Mouse (Mus musculus) layer of hippocampus, adult 18-20 months (tissue): Measurements from ENCODE around the gene Cyp26b1. TPM values are rescaled to one million over a fixed set of nuclear protein-coding genes. Genes with fewer than 3 reads are reported as not detected.

Experiments
- DNase-seq, 2 experiments: peaks; one replicate each; pipeline ENCODE4 v3.0.0; 2022; ENCODE audit warnings: low spot score in 2 of 2
- total RNA-seq, 2 experiments: library from RNA; stranded (reverse); gene quantifications; 2 replicates each; pipeline ENCODE4 v1.2.3; 2021

The Cyp26b1 gene
- total RNA-seq, 2 experiments from 2014 or later: 7.2 to 7.8 TPM

DNA sequence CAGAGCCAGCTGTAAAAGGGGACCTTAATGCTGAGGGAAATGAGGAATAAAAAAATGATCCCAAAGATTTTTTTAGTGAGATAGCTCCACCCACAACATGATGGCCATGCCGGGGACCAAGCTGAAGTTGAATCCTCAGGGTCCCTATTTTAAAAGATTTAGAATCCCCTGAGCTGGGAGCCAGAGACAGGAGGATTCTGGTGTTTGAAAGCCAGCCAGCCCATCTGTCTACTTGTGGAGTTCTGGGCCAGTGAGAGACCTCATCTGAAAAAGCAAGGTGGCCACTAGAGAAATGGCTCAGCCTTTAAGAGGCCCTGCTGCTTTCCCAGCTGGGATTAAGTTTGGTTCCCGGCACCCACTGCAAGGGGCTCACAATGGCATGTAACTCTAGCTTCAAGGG, 26.9 kb downstream of the Cyp26b1 start:
- no peak for DNase-seq

DNA sequence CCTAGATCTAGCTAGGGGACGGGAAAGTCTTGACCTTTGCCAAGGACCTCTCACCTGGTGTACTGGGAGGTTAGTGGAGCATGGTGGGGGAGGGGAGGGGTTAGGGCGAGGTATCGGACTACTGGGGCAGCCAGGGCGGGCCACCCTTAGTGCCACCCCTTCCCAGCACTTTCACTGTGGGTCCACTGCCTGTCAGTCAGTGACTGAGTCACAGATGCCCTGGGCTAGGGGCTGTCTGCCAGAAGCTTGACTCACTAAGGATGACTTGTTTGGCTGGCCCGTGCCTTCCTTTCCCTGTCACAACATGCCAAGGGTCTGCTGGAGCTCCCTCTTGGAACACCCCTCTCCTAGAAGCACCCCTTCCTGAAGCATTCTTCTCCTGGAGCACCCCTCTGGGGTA, 28.5 kb downstream of the Cyp26b1 start:
- no peak for DNase-seq

DNA sequence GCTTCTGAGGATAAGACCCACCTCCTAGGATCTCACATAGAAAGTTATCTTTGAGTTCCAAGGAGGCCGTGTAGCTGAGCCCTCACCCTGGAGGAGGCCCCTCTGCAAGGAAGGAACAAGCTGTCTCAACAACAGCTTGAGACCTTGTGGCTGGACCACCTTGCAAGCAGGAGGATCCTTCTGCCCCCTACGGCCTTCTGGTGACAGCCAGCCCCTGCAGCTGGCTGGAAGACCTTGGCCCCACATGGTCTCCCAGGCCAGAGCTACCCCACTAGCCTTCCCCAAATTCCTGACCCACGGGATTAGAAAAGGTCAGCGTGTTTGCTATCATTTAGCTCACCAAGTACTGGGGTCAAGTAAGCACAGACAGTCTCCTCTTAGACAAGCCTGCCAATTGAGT, 30.8 kb downstream of the Cyp26b1 start:
- DNase-seq: no peak

GRCm38 (mm10) chr6:84561171-84561570, 32.5 kb downstream of the Cyp26b1 start:
- no peak for DNase-seq

DNA sequence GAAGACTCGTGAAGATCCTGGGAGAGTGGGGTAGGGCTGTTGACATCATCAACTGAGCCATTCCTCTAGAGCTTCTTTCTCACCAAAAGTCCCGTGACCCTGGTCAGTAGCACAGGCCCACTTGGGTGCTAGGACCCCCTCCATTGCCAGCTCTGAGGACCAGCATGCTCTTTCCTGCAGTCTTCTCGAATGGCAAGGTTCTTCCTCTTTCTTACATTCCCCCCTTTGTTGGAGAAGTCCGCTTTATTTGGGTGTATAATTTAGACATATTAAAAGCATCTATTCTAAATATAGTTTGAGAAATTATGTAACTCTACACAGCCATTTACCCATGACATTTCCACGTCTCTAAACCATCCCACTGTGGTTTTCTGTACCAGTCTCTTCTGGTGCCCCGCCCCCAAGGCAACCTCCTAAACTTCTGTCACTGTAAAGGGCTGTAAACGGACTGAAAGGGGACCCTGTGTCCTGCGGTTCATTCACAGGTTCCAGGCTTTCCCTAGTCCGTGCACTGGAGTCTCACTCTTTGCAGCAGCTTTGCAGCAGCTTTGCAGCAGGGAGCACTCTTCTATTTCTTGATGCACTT, 43.8 kb downstream of the Cyp26b1 start:
- peak in 1 of 2 experiments; percentile 22 for DNase-seq

- no peak for DNase-seq
These were observed 48.3 kb downstream of the Cyp26b1 start for GRCm38 (mm10) chr6:84545428-84545827.

DNA sequence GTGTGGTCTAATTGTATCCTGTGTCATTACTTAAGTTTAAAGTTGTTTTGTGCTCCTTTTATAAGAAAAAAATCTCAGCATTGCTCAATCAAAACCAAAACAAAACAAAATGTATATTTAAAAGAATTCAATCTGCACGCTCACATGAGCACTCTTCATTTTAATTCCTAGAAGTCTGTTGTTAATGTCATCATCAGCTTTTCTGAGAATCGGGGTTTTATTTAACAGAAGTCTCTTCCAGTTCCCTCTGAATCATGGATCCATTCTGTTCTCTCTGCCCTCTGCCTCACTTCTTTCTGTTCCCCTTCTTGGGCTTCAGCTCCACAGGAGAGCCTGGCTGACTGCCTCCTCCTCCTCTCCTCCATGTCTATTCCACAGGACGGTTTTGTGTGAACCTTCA, 49.3 kb downstream of the Cyp26b1 start:
- DNase-seq: no peak

- no peak for DNase-seq
These were observed 50.2 kb downstream of the Cyp26b1 start for GRCm38 (mm10) chr6:84543516-84543915.

DNA sequence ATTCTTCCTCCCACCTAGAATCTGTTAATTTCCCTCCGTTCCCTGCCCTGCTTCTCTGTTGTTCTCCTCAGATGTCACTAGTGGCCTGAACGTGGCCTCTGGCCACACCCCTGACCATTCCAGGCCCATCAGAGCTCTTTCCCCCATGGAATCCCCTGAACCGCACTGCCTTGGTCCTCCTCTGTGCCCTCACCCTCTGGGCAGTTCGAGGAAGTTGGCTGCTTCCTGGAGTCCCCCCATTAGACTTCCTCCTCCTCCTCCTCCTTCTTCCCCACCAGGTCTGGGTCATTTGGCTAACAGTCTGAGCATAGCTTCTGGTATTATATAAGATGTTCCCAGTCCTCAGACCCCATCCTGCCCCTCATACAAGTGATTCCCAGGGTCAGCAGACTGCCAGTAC, 53.8 kb downstream of the Cyp26b1 start:
- no peak for DNase-seq

DNA sequence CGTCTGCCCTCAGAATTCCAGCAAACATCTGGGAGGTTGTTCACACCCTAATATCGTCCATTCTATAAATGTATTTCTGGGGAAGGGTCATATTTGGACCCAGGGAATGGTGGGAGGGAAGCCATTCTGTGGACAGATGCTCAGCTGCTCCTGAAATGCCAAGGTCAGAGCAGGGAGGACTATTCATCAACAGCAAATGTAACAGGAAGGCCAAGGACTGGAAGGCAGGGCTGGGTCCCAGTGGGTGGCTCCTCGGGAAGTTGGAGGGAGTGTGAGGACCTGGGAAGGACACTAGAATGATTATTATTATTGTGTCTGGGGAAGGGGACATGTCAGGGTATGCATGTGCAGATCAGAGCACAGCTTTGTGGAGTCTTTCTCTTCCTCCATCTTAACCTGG, 55.0 kb downstream of the Cyp26b1 start:
- DNase-seq: no peak

DNA sequence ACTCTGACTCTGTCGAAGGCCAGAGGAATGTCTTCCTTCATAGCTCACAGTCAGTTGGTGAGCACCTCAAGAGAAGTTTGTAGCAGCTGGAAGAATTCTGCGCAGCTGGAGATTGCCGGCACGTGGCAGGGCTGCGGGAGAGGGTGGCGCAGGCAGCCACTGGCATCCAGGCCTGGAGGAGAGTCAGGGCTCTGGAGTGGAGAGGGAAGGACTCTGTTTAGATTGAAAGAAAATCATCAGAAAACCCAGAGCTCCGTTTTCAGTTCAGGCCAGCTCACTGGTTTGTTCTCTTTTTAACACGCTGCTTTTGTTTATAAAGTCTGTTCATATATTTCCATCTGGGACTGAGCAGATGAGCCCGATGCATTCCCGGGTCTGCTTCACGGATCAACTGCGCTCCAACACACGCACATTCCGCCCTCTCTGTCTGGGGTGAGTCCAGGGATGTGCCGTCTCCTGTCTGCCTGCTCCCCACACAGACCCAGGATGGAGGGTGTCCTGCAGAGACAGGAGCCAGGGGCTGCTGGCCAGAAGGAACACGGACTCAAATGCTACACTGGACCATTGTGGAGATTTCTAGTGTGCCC, 56.0 kb downstream of the Cyp26b1 start:
- peak; percentile 28 to 73 for DNase-seq

DNA sequence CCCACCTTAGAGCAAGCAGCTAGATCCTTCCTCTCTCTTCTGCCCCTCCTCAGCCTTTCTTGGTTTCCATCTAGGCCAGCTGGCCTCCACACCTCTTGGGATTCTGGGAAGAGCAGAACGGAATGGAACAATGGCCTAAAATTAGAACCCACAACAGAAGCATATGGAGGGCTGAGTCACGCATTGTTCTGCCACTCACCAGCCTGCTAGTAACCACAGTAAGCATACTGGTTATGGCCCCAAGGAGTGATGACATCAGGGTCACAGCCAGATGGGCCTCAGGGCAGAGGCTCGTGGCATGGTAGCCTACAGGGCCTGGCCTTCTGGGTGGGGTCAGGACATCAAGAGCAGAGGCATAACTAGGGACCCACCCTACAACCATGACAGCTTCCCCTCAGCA, 58.8 kb downstream of the Cyp26b1 start:
- peak in 1 of 2 experiments; percentile 59 for DNase-seq

DNA sequence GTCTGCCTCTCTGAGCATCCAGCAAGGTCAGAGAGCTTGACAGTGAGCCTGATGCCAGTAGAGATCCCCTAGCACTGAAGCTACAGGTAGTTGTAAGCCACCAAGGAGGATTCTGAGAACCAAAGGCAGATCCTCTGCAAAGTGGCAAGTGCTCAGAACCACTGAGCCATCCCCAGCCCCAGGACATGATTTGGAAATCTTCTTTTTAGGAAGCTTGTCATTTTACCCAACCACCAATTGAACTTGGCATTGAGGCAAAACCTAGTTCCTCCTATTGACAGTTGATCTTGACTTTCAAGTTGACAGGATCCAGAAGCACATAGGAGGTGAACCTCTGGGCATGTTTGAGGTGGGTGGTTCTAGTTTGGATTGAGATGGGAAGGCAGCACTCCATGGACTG, 63.8 kb downstream of the Cyp26b1 start:
- DNase-seq: no peak

DNA sequence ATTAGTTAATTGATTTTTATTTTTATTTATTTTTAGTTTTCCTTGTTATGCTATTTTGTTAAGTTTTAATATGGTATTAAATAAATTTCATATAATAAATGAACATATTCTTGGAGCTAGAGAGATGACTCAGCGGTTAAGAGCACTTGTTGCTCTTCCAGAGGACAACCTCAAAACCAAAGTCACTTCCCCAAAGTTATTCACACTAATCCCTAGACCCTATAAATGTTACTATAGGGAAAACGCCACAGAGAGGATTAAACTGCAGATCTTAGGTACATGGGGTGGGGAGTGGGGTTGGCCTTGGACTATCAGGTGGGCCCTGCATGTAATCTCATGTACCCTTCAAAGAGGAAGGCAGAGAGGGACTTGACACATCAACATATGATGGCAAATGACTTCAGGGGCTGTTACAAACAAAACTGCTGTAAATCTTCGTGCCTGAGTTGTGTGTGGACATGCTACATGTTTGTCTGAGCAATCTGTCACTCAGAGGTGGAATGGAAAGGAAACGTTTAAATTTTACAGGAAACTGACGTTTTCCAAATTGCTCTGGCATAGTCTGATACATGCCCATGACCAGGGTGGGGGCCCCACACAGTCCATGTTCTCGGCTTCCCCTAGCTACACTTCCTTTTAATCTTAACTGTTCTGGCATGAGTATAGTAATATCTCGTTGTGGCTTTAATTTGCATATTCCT, 68.7 kb downstream of the Cyp26b1 start:
- DNase-seq: no peak
